Mouse (Mus musculus) liver, adult 2 months (tissue): ENCODE results near the gene Tapbp.
"Not testable (repeated sequence)": the region's sequence is repeated elsewhere in the genome, so short reads cannot be mapped to it uniquely, and the experiment has no call there.

Experiments
- CTCF ChIP-seq: fragments of 200-500 bp; IDR thresholded peaks from 2 replicates; pipeline ENCODE4 v1.5.1; 2011; ENCODE audit warnings: low read depth, low read length, control low read depth
- POLR2A ChIP-seq: fragments of 200-500 bp; IDR thresholded peaks from 2 replicates; pipeline ENCODE4 v1.6.1; 2011; ENCODE audit warnings: low read length, control low read depth; ENCODE audit not compliant: insufficient read depth; ENCODE audit errors: extremely low read depth

- not testable (repeated sequence) for TF ChIP-seq CTCF, POLR2A
These were observed 11.6 kb upstream of the Tapbp start for GRCm38 (mm10) chr17:33903911-33904651.
